Mouse (Mus musculus) adipocyte (in vitro differentiated cells): ENCODE results near the gene Ctnna2.

Experiments
- DNase-seq: peaks from one replicate; pipeline ENCODE4 v3.0.0-alpha.2; 2016; ENCODE audit warnings: low spot score

Ctnna2 gene

GRCm38 (mm10) chr6:77265163-77265562 lies 714.3 kb downstream of the Ctnna2 start:
- no peak for DNase-seq

DNA sequence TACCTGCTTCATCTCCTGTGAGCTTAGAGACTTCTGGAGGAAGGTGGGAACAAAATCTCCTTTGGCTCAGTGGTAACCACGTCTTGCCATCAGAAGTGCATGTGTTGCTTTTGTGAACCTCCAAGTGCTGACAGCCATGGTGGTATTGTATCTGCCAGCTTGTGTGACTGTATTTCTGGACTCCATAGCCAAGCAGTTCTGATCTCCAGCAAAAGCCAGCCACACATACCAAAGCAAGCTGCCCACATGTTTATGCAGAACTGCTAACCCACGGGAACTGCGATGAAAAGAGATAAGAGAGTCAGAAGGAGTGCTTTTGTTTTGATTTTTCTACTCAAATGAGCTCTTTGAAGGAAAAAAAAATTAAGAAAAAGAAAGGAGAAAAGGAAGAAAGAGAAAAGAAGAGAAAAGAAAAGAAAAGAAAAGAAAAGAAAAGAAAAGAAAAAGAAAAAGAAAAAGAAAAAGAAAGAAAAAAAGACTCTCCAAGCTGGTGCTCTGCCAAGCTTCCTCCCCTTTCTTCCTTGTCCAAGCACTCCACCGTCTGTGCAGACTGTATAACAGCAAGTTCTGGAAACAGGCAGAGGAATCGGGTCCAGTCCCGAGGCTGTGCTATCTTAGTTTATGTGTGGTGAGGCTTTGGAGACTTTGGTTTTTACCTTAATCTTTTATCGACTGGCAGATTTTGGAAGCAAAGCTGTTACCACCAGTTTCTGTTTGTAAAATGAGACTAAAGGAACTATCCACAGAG lies 722.0 kb downstream of the Ctnna2 start:
- DNase-seq = peak; percentile 49

DNA sequence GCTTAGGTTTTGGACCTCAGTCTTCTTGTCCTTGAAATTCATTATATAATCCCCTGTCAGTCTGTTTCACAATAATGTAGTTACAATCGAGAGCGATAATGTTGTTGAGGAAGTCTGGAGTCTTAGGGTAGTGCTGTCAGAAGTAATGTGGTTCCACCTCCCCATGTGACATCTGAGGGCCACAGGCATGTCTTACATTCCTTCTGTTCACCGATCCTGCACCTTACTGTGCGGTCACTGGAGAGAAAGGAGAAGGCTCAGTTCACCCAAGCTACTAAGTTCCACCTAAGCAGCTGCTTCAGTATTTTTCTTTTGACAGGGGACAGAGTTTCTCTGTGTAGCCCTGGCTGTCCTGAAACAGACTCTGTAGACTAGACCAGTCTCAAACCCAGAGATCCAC lies 723.2 kb downstream of the Ctnna2 start:
- DNase-seq = no peak

DNA sequence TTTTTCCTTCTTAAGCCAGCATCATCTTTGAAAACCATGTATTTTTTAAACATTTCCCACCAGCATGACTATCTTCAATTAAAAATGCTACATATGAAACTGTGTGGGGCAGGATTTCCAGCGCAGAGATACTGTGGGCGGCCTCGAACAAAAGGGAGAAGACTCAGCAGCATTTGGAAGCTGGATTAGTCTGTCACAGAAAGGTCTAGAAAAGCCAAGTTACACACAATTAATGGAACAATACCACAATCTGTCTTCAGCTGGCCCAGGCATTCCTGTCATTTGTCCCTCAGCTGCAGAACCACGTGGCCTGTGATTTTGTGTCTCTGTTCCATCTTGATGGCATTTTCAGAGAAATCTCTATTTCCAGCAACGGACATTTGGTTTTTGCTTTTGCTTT lies 726.0 kb downstream of the Ctnna2 start:
- DNase-seq = no peak

DNA sequence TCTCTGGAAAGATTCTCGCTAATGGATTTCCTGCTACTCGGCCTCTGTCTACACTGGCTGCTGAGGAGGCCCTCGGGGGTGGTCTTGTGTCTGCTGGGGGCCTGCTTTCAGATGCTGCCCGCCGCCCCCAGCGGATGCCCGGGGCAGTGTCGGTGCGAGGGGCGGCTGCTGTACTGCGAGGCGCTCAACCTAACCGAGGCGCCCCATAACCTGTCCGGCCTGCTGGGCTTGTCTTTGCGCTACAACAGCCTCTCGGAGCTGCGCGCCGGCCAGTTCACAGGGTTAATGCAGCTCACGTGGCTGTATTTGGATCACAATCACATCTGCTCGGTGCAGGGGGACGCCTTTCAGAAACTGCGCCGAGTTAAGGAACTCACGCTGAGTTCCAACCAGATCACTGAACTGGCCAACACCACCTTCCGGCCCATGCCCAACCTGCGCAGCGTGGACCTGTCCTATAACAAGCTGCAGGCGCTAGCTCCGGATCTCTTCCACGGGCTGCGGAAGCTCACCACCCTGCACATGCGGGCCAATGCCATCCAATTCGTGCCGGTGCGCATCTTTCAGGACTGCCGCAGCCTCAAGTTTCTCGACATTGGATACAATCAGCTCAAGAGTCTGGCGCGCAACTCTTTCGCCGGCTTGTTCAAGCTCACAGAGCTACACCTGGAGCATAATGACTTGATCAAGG lies 735.8 kb downstream of the Ctnna2 start:
- DNase-seq = no peak

DNA sequence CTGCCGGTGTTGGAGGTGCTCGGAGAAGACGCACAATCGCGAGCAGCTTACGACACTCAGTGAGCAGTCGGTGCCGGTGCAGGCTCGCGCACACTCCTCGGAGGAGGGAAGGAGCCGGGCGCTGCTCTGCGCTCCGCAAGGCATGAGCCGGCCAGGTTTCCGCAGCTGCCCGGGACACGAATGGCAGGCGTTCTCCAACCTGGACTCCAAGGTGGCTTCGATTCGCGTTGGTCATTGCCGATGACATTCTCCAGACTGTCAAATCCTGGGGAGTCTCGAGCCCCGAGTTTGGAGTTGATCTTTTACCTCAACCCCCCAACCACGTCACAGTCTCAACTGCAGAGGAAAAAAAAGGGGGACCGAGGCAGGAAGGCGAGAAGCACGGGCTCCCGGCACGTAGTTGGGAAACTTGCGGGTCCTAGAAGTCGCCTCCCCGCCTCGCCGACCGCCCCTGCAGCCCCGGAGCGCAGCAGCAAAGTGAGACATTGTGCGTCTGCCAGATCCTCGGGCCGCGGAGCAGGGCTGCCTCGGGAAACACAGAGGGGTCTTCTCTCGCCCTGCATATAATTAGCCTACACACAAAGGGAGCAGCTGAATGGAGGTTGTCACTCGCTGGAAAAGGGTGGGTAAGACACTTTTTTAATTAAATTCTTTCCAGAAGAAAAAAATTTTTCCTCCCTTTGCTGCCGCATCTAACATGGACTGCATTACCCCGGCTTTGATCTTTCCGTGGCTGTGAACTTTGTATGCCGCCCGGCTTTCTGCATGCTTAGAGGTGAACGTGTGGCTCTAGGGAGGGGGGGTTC lies 736.7 kb downstream of the Ctnna2 start, which contains the start of gene Lrrtm1:
Gene Lrrtm1, plus strand, starts transcription at position 89 of the 806 bp plus-strand sequence.
- DNase-seq = no peak

GRCm38 (mm10) chr6:77240426-77240825 lies 739.1 kb downstream of the Ctnna2 start:
- peak; percentile 37 for DNase-seq

- no peak for DNase-seq
Measured at GRCm38 (mm10) chr6:77222849-77223638, 756.5 kb downstream of the Ctnna2 start.

GRCm38 (mm10) chr6:77220776-77221175 lies 758.7 kb downstream of the Ctnna2 start:
- no peak for DNase-seq

DNA sequence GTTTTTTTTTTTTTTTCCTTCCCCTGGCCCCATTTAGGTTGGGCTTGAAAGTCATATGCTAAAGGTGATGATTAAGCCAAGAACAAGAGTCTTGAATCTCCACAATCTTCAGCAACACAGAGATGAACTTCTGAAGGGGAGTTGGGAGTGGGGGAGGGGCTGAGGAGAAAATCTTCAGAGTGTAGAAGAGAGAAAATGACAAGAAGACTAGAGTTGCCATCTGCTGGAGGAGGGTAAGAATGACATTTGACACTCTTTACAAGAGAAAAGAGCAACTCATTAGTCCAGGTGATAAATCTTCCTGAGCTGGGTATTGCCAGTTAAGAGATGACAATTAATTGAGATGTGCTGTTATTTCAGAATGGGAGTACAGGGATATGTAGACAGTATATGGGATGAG lies 760.6 kb downstream of the Ctnna2 start:
- DNase-seq = peak; percentile 28

DNA sequence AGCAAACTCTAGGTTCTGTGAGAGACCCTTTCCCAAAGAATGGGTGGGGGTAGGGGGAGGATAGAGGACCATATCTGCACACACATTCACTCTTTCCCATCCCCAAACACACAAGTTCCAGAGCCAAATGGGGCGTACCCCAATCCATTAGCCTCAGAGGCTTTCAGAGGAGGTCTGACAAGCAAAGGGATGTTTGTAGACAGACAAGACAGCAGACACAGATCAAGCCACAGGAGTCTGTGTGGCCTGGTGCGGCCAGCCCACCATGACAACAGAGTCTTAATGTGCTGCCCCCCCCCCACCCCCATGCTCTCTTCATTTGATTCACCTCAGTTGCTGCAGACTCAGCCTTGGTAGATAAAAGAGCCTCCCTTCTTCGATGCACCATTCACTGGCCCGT lies 764.2 kb downstream of the Ctnna2 start:
- DNase-seq = no peak

DNA sequence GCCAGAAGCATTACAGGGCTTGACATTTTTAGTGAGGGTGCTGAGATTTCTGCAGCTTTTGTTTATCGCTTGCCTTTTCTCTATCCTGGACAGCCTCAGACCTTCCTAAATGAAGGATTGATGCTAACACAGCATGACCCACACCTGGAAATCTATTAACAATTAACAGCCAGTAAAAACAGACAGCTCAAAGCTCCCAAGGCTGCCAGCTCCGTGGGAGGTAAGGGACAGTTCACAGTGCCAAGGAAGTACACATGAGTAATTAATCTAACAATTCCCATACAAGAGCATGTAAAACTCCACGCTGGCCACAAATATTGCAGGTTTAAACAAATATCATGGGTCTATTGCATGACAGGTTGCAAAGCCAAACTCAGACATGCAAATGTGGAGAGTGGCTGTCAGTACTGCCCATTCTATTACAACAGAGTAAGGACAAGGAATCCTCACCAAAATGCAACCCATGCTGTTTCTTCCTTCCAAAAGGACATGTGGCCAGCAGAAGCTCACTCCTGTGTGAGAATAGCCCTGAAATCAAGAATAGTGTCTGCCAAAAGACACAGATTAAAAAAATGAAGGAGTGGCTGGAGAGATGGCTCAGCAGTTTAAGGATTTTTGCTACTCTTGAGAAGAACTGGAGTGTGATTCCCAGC lies 765.6 kb downstream of the Ctnna2 start:
- no peak for DNase-seq

GRCm38 (mm10) chr6:77209929-77210328 lies 769.6 kb downstream of the Ctnna2 start:
- no peak for DNase-seq

DNA sequence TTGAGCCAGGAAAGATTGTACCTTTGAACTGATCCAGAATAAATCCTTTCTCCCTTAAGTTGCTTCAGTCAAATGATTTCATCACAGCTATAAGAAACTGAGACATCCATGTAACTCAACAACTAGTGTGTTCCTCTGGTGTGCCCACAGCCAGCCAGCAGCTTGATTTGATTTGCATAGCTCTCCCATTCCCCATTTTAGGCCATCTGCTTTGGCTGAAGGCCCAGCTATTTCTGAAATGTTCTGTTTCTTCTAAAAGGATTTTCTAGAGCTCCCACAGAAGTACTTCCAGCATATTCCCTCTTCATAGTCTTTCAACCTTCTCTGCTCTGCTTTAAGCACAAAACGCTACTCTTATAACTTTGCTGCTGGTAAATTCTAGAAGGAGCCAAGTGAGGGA lies 770.3 kb downstream of the Ctnna2 start:
- DNase-seq = no peak

DNA sequence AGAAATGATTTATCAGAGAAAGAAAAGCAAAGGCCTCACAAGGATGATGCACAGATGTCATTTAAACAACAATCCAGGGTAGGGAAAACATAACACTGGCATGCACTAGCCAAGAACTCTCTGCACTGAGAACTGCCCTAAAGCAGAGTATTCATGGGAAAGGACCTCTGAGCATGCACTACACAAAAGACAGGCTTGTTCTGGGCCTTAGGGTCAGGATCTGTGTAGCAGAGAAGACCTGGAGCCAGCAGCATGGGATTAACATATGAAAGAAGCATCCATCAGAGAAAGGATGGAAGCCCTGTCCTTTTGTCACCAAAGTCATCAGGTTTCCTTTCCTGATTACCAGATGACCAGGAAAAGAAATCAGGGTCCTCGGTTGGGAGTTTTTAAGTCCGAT lies 780.1 kb downstream of the Ctnna2 start:
- no peak for DNase-seq

DNA sequence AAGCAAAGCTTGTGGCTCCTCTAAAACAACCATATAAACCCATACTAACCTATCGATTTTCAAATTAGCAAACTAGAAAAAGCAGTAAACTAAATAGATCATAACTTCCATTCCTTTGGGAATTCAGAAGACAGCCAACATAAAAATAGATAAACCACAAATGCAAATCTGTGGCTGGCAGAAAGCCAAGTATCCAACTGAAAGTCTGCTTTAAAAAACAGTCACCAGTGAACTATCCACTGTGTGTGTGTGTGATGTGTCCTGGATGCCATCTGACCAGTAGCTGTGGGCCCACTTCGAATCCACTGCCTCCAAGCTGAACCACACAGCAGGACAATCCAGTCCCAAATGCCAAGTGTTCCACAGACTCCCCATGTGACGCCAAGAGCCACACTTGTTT lies 782.8 kb downstream of the Ctnna2 start:
- DNase-seq = no peak

- DNase-seq = no peak
Measured at GRCm38 (mm10) chr6:77191635-77192034, 787.9 kb downstream of the Ctnna2 start.

DNA sequence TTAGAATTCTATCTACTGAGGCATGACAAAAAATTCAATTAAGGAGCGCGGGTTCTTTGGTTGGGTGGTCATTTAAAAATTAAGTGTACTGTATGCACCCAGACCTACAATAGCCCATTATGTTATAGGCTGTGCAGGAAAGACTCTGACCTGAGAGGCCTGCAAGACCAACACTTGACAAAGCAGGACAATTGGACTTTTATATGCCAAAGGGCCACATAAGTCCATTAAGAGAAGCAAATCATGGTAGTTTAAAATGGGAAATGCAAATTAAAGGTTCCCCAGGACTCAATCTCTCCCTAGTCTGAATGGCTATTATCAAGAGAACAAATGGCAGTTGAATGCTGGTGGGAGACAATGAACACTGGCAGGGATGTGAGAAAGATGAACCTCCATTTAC lies 790.9 kb downstream of the Ctnna2 start:
- no peak for DNase-seq

GRCm38 (mm10) chr6:77185751-77186150 lies 793.7 kb downstream of the Ctnna2 start:
- DNase-seq = no peak

DNA sequence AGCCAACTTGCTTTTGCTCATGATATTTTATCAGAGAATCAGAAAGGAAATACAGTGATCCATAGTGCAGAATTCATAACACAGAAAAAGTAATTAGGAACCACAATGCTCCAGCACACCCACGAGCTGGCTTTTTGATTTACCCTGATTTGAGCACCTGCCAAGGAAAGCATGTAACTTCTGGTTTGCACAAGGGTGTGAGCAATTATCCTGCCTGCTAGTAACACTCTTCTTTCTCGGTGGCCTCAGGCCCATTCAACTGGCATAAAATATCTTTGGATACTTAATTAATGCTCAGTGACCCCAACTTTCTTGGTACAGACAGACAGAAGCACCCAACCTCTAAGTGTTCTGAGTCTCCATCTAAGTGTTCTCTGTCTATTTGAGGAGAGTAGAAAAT lies 794.6 kb downstream of the Ctnna2 start:
- DNase-seq = no peak

DNA sequence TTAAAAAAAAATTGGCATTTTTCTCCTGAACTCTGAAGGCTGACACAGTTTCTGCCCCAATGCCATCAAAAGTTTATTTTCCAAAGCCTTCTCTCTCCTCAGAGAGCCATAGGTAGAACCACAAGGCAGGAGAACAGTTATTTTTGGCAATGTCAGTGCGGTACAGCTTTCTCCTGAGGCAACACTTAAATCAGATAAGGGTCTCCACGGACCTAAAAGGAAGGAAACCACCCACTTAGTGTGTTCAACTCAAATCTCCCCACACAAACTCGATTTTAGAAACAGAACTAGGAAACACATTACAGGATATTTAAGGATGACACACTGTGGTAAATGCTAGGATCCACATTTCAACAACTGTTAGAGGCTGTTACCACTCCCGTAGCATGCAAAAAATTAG lies 803.7 kb downstream of the Ctnna2 start:
- no peak for DNase-seq
